Mouse (Mus musculus): Measurements from ENCODE around the gene Pde5a. TPM values are rescaled to one million over a fixed set of nuclear protein-coding genes. Genes with fewer than 3 reads are reported as not detected.
A peak's percentile ranks its signal among the peaks of the same experiment; 100 is the strongest.

Pde5a gene
- 1 to 10 TPM; 5.0 to 6.2 TPM for total RNA-seq (2021)

- peak; percentile 55 for DNase-seq (ENCODE audit: low spot score)
- intact Hi-C loops (cut with DNase I) = loop anchor here (1.0 to 10.0 kb wide), 2 partner anchors 82 to 224 kb away; no protein-coding TSS in a partner anchor
Observed at GRCm38 (mm10) chr3:122728852-122729600, at the start of gene Pde5a. Pde5a (plus strand) TSS chr3:122728947.

GRCm38 (mm10) chr3:122680851-122681250 lies 47.9 kb upstream of the Pde5a start:
- DNase-seq (ENCODE audit: low spot score) = no peak
- intact Hi-C loops (cut with DNase I) = no loop called here

DNA sequence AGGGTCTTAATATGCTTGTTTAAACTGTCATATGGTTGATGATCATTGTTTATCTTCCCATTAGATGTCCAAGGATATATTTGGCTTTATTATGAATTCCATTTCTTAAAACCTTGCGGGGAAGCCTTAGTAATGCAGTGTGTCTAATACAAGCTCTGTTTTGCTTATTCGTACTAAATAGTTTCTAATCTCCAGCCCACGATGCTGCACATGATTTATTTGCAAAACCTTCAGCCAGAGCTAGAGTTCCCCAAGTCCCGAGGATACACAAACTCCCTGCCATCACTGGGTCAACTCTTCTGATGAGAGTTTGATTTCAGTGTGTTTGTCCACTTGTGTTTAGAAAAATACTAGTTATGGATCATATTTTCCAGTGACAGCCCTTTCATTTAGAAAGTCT lies 46.4 kb upstream of the Pde5a start:
- intact Hi-C loops (cut with DNase I) = no loop called here

DNA sequence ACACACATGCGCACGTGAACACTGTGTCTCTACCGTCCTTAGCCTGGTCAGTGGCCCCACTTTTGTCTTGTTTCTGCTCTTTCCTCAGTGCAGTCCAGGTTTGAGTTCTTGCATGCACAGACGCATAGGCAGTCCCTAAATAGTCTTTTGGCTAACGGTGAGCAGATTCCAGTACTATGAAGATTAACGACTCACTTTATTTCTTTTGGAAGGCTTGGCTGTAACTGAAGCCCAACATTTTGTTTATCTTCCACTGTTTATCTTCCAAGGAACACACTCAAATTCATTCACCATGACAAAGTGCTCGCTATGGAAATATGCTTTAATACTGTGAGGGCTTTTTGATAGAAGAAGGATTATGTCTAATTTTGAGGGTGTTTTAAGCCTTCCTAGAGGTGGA lies 43.9 kb upstream of the Pde5a start:
- no peak for DNase-seq (ENCODE audit: low spot score)
- intact Hi-C loops (cut with DNase I) = no loop called here

More for the DNA sequence above, 46.4 kb upstream of the Pde5a start:
- no peak for DNase-seq (ENCODE audit: low spot score)

DNA sequence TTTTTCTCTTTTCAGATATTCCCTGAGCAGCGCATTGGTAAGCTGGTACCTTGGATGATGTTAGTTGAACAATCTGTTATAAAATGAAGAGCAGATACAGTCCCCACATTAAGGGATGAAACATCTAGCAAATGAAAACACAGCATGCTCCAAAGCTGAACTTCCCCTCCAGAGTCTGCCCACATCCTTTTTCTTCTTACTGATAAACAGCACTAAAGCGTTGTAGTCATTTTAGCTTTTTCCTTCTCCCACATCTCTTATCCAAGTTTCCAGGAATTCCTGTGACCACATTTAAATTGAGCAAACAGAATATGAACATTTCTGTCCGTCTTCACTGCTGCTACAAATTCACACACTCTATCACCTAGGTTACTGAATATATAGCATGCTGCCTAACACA lies 35.7 kb upstream of the Pde5a start:
- DNase-seq (ENCODE audit: low spot score) = no peak
- intact Hi-C loops (cut with DNase I) = no loop called here

DNA sequence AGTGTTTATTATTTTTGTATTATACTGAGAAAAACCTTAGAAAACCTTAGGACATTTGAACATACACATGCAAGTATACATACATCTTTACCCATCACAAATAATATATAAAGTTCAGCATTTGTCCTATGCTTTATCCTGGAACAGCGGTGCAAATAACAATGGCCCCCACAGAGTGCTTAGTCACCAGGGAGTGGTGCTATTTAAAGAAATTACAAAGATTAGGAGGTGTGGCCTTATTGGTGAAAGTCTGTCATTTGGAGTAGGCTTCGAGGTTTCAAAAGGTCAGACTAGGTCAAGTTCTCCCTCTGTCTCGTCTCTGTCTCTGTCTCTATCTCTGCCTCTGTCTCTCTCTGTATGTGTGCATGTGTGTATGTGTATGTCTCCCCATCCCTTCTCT lies 32.9 kb upstream of the Pde5a start:
- intact Hi-C loops (cut with DNase I) = no loop called here
- no peak for DNase-seq (ENCODE audit: low spot score)

- intact Hi-C loops (cut with DNase I) = no loop called here
- no peak for DNase-seq (ENCODE audit: low spot score)
Observed at GRCm38 (mm10) chr3:122696672-122697071, 32.1 kb upstream of the Pde5a start.

DNA sequence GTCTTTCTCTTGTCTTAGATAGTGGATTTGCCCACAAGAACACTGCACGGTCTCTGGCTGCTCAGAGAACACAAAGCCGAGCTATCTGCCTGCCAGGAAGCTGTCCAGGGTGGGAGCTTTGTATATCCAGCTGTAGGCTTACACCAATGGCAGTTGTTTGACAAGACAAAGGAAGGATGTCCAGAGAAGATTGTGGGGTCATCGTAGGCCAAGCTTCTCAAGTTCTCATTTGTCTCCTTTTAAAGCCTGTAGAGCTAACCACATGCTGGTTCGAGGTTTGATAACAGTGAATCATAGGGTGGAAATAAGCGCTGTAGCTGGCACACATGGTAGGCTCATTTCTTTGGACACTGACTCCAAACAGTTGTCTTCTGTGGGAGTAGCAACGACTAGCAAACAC lies 24.5 kb upstream of the Pde5a start:
- intact Hi-C loops (cut with DNase I) = no loop called here
- DNase-seq (ENCODE audit: low spot score) = no peak

GRCm38 (mm10) chr3:122705246-122705645 lies 23.5 kb upstream of the Pde5a start:
- intact Hi-C loops (cut with DNase I) = no loop called here
- no peak for DNase-seq (ENCODE audit: low spot score)

- intact Hi-C loops (cut with DNase I) = no loop called here
- DNase-seq (ENCODE audit: low spot score) = no peak
Observed at GRCm38 (mm10) chr3:122708485-122708884, 20.3 kb upstream of the Pde5a start.

DNA sequence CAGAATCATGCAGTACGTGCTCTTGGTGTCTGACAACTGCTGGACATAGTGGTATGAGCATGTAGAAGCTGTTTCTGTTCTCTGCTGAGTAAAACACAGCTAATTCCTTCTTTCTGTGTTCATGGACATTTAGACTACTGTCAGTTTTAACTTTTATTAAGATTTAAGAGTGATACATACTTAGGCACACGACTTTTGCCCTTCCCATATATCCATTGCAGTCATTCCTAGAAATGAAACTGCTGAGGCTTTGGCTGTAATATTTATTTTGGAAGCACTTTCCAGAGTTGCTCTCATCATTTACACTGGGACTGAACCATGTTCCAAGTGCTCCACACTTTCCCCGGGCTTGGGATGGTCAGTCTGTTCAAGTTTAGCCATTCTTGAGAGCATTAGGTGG lies 18.6 kb upstream of the Pde5a start:
- no peak for DNase-seq (ENCODE audit: low spot score)
- intact Hi-C loops (cut with DNase I) = no loop called here

- intact Hi-C loops (cut with DNase I) = no loop called here
- DNase-seq (ENCODE audit: low spot score) = no peak
Observed at GRCm38 (mm10) chr3:122718631-122719030, 10.1 kb upstream of the Pde5a start.

DNA sequence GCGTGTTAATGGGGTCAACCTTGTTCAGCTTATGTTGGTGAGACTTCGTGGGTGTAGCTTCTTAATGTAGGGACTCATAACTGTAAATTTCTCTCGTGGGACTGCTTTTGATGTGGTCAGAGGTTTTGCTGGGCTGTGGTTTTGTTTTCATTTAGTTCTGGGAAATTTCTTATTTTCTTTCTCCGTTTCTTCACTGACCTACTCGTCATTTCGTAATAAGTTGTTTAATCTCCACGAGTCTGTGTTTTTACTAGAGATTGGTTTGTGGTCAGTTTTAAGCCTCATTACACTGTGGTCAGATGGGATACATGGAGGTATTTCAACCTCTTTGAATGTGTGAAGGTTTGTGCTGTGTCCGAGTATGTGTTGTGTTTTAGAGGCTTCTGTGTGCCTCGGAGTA lies 7.2 kb upstream of the Pde5a start:
- intact Hi-C loops (cut with DNase I) = loop anchor here (10.0 kb wide), 1 partner anchor 217 kb away; no protein-coding TSS in a partner anchor
- DNase-seq (ENCODE audit: low spot score) = no peak

DNA sequence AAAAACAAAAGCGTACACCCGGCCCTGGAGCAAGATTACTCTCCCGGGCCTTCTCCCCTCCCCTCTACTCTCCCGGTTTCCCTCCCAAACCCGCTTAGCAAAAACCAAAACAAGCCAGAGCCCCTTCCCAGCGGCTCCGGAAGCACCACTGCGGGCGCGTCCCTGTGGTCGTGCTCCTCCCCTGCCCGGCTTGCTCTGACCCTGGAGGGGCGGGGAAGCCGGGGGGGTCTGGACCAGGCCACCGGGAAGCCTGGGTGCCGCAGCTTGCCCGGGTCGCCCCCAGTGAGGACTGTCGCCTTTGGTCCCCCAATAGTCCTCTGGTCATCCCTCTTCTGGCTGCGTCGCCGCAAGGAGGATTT lies 833 bp downstream of the Pde5a start:
- intact Hi-C loops (cut with DNase I) = loop anchor here (1.0 to 10.0 kb wide), 2 partner anchors 82 to 225 kb away; no protein-coding TSS in a partner anchor
- DNase-seq (ENCODE audit: low spot score) = peak; percentile 40

DNA sequence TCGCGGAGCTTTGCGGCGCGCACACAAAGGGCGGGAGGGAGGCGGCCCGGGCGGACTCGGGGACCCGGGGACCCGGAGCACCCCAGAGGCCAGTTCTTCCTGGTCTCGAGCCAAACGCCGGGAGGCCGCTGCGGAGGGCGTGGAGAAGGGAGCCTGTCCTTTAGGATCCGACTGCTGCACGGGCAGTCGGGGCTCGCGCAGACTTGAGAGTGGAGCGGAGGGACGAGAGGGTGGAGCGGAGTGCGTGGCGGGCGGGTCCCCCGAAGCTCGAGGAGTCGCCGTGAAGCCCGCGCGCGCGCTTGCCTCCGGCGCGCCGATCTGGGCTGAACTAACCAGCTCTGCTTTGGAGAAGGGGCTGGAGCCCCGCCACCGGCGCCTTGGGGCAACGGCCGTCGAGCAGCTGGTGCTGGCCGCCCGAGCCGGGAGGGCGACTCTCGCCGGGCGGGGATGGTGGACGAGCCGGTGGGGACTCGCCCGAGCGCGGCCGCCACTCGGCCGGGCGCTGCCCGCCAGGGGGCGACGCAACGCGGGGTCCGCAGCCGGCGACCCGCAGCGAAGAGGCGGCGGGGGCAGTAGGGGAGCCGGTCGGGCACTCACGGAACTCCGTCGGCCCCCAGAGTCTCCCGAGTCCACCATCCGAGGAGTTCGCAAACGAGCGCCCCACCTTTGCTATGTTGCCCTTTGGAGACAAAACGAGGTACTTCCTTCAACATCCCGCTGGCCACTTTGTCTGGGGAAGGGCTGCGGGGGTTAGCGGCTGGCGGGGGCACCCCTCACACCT lies 1.4 kb downstream of the Pde5a start:
- intact Hi-C loops (cut with DNase I) = loop anchor here (1.0 to 10.0 kb wide), 4 partner anchors 52 to 225 kb away; no protein-coding TSS in a partner anchor
- peak; percentile 63 for DNase-seq (ENCODE audit: low spot score)

- intact Hi-C loops (cut with DNase I) = loop anchor here (5.0 kb wide), 2 partner anchors 52 to 172 kb away; no protein-coding TSS in a partner anchor
- DNase-seq (ENCODE audit: low spot score) = no peak
Observed at GRCm38 (mm10) chr3:122730741-122731235, 2.0 kb downstream of the Pde5a start.

DNA sequence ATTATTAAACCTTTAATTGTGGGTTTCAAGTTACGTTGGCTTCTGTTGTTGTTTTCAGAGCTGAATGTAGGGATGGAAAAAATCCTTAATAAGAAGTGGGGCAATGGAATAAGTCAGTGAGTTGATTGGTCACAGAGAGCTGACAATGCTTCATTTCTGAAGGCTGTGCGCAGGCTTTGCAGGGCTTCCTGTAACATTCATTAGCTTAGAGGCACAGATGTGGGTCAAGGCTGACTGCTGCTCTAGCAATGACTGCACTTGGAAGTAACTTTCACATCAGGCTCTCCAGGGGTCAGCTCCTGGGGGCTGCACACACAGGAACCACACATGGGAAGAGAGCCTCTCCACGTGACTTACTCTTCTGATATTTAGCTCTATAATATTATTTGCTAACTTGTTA lies 5.1 kb downstream of the Pde5a start:
- no peak for DNase-seq (ENCODE audit: low spot score)
- intact Hi-C loops (cut with DNase I) = loop anchor here (5.0 kb wide), 2 partner anchors 48 to 168 kb away; no protein-coding TSS in a partner anchor

GRCm38 (mm10) chr3:122734329-122734728 lies 5.6 kb downstream of the Pde5a start:
- intact Hi-C loops (cut with DNase I) = loop anchor here (5.0 kb wide), 2 partner anchors 48 to 168 kb away; no protein-coding TSS in a partner anchor

GRCm38 (mm10) chr3:122739460-122739859 lies 10.7 kb downstream of the Pde5a start:
- DNase-seq (ENCODE audit: low spot score) = no peak
- intact Hi-C loops (cut with DNase I) = no loop called here

More at GRCm38 (mm10) chr3:122734329-122734728, 5.6 kb downstream of the Pde5a start:
- no peak for DNase-seq (ENCODE audit: low spot score)

- no peak for DNase-seq (ENCODE audit: low spot score)
- intact Hi-C loops (cut with DNase I) = no loop called here
Observed at GRCm38 (mm10) chr3:122744265-122744664, 15.5 kb downstream of the Pde5a start.
